Mouse (Mus musculus): ENCODE measurements around the gene Mprip. TPM values are rescaled to one million over a fixed set of nuclear protein-coding genes. Genes with fewer than 3 reads are reported as not detected.

The Mprip gene
- polyA plus RNA-seq, 1 experiment from 2014 or later = 24.6 TPM

DNA sequence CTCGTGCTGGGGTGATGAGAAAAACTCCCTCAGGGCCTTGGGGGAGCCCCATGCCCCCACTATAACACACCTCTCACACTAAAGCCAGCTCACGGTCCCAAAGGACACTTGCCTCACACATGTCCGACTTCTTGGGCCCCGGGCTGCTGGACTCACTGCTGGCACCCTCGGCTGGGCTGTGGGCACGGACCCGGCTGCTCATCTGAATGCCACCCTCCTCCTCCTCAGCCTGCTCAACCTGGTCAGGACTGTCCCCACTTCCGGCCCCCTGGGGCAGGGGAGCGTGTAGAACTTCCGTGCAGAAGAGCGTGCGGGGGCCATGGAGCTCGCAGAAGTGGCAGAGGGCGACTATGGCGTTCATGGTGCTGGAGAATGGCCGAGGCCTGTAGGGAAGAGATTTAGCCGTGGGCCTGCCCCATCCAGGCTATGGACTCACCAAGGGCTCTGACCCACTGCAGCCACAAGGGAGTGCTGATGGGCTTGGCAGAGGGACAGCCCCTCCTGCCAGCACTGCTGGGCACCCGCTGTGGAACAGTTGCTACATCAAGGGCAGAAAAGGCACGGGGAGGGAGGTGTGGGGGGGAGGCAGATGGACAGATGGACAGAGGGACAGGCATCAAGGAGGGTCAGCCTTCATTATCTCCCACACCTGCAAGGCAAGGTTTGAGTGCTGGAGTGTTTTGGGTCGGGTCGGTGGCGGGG is 143.5 kb downstream of the Mprip start:
- no peaks in the 10 kb centered on the region for H3K27me3 ChIP-seq (ENCODE audit: low read depth, poor library complexity, severe bottlenecking)
- no peak overlapping the region for H3K4me3 ChIP-seq
- H3K36me3 ChIP-seq = peaks cover 84% of the 10 kb centered on the region
- H3K4me1 ChIP-seq = peaks cover 12% of the 10 kb centered on the region
- DNase-seq (ENCODE audit: low spot score) = no peak
- 92% methylated on average over 22 of the region's 22 CpGs for WGBS
- H3K9me3 ChIP-seq (replicated peaks) = no peaks in the 10 kb centered on the region
- H3K27ac ChIP-seq (replicated peaks) = no peak overlapping the region

DNA sequence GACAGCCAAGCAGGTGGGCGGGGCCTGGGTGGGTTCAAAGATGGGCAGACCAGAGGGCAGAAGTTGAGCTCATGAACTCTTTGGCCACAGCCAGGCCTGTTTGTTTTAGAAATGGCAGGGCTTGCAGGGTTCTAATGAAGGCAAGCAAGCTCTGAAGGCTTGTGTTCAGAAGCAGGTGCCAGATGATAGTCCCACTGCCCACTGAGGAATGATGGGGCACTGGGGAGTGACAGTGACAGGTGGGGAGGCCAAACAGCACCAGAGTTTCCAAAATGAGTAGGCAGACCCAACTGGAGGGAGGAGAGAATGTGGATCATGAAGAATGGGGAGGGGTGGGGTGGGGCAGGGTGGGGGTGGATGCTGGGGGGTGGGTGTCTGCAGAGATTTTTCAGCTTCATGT is 144.2 kb downstream of the Mprip start:
- 100% methylated on average over 1 of the region's 1 CpGs for WGBS
- Histone ChIP-seq H3K4me1 (peaks cover 12% of the 10 kb centered on the region), H3K4me3 (no peak overlapping the region), H3K27ac (replicated peaks) (no peak overlapping the region), H3K9me3 (replicated peaks) (no peaks in the 10 kb centered on the region), H3K27me3 (ENCODE audit: low read depth, poor library complexity, severe bottlenecking) (no peaks in the 10 kb centered on the region), H3K36me3 (peaks cover 77% of the 10 kb centered on the region)
- no peak for DNase-seq (ENCODE audit: low spot score)

DNA sequence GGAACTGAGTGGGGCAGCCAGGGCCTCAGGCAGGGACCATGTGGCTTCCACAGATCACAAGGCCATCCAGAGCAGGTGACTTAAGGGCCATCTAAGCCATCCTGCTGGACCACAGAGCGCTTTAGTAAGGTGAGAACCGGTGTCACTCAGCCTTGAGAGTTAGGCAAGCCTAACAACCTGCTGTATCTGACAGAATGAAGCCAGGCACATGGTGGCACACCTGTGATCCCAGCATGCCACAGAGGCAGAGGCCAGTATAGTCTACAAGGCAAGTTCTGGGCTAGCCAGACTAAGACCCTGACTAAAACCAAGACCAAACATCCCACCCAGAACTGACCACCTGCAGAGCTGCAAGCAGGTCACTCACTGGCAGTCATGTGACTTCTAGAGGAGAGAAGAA is 144.6 kb downstream of the Mprip start:
- DNase-seq (ENCODE audit: low spot score) = no peak
- H3K9me3 ChIP-seq (replicated peaks) = no peaks in the 10 kb centered on the region
- H3K27me3 ChIP-seq (ENCODE audit: low read depth, poor library complexity, severe bottlenecking) = no peaks in the 10 kb centered on the region
- H3K4me1 ChIP-seq = peaks cover 16% of the 10 kb centered on the region
- peaks cover 73% of the 10 kb centered on the region for H3K36me3 ChIP-seq
- H3K4me3 ChIP-seq = no peak overlapping the region
- no peak overlapping the region for H3K27ac ChIP-seq (replicated peaks)
- WGBS = 98% methylated on average over 2 of the region's 2 CpGs

DNA sequence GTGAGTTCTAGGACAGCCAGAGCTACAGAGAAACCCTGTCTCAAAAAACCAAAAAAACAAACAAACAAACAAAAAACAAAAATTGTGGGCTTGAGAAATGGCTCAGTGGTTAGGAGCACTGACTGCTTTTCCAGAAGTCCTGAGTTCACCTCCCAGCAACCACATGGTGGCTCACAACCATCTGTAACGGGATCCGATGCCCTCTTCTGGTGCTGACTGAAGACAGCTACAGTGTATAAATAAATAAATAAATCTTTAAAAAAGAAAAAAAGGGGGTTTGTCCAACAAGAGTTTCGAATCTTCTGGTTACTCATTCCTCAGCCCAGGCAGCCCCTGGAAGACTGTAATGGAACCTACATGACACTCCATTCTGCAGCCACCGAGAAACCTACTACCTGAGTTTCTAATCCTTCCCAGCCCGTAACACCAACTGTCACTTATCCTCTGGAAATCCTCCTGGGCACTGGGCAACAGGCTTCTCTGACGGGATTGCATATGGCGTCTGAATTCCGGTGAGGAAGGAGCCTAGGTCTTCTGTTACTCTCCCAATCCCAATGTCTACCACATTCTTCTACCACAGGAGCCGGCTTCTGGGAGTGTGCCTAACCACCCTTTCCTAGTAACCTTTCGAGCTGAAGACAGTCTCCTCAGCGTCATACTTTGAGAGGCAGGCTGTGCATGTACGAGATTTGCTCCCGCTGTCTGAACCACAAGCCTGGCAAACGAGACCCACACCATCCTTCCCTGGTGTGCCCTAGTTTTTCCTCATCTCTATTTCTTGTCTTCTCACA is 147.3 kb downstream of the Mprip start:
- H3K4me3 ChIP-seq = peak overlapping the region; percentile 85
- H3K27ac ChIP-seq (replicated peaks) = peak overlapping the region; percentile 99
- WGBS = 71% methylated on average over 14 of the region's 14 CpGs
- H3K27me3 ChIP-seq (ENCODE audit: low read depth, poor library complexity, severe bottlenecking) = no peaks in the 10 kb centered on the region
- DNase-seq (ENCODE audit: low spot score) = no peak
- H3K4me1 ChIP-seq = peaks cover 25% of the 10 kb centered on the region
- no peaks in the 10 kb centered on the region for H3K9me3 ChIP-seq (replicated peaks)
- peaks cover 46% of the 10 kb centered on the region for H3K36me3 ChIP-seq

DNA sequence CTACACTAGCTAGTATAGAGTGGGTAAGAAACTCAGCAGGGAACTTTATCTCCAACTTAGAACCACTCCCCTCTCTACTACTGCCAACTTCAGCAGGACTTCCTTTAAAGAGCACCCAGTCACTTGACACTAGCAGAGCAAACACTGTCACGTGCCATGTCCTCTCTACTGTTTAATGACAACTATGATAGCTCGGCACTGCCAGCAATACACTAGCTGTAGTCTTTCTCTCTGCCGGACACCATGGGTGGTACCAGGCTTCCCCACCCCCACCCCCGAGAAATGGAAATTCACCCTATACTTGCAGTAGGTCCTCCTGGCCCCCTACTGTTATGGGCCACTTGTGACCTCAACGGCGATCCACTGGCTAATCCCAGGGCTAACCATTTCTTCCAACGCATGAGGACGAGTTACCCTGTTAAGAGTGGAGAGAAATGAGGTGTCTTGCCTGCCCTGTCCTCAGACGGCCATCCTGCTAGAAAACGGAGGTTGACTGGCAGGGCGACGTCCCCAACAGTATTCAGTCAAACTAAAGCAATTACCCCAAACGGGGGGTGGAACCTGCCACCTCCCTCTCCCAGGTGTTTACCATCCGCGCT is 148.1 kb downstream of the Mprip start:
- Histone ChIP-seq H3K4me3 (peak overlapping the region; percentile 85), H3K4me1 (peaks cover 25% of the 10 kb centered on the region), H3K36me3 (peaks cover 38% of the 10 kb centered on the region), H3K9me3 (replicated peaks) (no peaks in the 10 kb centered on the region), H3K27me3 (ENCODE audit: low read depth, poor library complexity, severe bottlenecking) (no peaks in the 10 kb centered on the region), H3K27ac (replicated peaks) (peak overlapping the region; percentile 99)
- peak; percentile 21 for DNase-seq (ENCODE audit: low spot score)
- under 1% methylated on average over 15 of the region's 15 CpGs for WGBS

DNA sequence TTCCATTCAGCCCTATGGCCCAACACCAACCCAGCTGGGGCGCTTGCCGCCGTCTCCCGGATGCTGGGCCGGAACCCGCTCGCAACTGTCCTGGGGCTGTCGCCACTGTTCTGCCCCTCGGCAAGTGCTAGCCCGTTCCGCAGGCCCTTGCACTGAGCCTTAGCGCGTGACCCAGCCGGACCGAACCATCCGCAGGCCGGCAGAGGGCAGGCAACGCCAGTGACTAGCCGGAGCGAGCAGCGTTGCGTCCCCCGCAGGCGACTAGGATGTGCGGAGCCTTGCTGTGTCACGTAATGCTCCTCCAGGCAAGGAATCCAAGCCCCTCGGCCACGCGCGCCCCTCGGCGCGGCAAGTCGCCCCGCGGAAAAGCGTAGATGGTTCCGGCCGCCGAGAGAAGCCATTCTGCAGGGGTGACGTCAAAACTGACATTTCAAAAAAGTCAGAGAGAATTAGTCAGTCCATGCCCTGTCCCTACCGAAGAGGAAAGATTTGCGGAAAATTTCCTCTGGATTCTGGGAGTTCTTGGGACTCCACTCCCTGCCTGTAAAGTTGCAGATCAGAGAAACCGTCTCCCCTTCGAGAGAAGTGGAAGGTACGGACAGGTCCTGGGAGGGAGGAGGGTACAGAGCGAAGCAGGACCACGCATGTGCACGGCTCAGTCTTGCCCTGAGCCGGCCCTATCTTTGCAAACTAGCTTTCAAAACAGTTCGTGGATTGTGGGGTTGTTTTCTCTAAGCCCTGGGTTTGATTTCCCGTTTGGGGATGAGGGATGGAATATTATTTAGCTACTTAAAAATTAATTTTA is 148.8 kb downstream of the Mprip start, which contains the start of gene Flcn:
TSS of gene Flcn (minus strand) at position 347 of the 805 bp plus-strand sequence.
- Histone ChIP-seq H3K27ac (replicated peaks) (peak within 1 kb of the TSS; percentile 99), H3K36me3 (peaks cover 31% of the 10 kb centered on the region), H3K9me3 (replicated peaks) (no peaks in the 10 kb centered on the region), H3K27me3 (ENCODE audit: low read depth, poor library complexity, severe bottlenecking) (no peaks in the 10 kb centered on the region), H3K4me3 (peak within 1 kb of the TSS; percentile 85), H3K4me1 (peaks cover 25% of the 10 kb centered on the region)
- DNase-seq (ENCODE audit: low spot score) = peak; percentile 86
- WGBS = under 1% methylated on average over 52 of the region's 52 CpGs

DNA sequence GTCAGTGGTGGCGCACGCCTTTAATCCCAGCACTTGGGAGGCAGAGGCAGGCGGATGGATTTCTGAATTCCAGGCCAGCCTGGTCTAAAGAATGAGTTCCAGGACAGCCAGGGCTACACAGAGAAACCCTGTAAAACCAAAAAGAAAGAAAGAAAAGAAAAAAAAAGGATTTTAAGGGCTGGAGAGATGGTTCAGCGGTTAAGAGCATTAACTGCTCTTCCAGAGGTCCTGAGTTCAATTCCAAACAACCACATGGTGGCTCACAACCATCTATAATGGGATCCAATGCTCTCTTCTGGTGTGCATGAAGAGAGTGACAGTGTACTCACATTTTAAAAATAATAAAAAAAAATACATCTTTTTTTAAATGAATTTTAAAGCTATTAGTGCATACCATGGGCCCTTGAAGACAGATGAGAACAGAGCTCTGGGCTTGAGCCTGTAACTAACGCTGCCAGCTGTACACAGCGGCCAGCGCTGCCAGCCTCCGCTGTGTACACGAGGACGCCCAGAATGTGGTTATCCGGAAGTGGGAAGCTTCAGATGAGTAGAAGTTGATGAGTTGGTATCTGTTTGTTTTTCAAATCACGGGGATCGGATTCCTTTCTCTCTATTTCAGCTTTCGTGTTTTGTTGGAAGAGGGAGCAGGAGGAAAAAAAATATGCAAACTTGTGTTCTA is 149.5 kb downstream of the Mprip start:
- peak overlapping the region; percentile 99 for H3K27ac ChIP-seq (replicated peaks)
- no peaks in the 10 kb centered on the region for H3K27me3 ChIP-seq (ENCODE audit: low read depth, poor library complexity, severe bottlenecking)
- peaks cover 25% of the 10 kb centered on the region for H3K4me1 ChIP-seq
- peak overlapping the region; percentile 85 for H3K4me3 ChIP-seq
- DNase-seq (ENCODE audit: low spot score) = no peak
- no peaks in the 10 kb centered on the region for H3K9me3 ChIP-seq (replicated peaks)
- WGBS = 66% methylated on average over 14 of the region's 14 CpGs
- peaks cover 27% of the 10 kb centered on the region for H3K36me3 ChIP-seq

DNA sequence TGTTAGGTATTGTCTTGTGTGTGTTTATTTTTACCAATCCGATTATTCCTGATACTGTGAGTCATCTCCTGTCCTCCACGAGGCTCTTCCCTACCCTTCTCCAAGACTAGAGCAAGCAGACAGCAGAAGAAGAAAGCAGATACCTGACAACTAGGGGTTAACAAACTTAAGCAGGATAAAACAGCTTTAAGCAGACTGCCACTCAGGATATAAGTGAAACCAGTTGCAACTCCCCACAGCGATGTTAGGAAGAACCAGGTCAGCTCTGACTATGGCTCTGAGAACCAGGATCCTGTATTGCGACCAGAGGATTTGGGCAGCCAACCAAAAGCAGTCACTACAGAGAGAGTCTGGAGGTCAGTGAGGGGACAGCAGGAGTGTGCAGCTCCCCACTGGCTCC is 150.1 kb downstream of the Mprip start:
- no peaks in the 10 kb centered on the region for H3K27me3 ChIP-seq (ENCODE audit: low read depth, poor library complexity, severe bottlenecking)
- H3K36me3 ChIP-seq = peaks cover 27% of the 10 kb centered on the region
- H3K9me3 ChIP-seq (replicated peaks) = no peaks in the 10 kb centered on the region
- WGBS = 74% methylated on average over 4 of the region's 4 CpGs
- no peak for DNase-seq (ENCODE audit: low spot score)
- peaks cover 25% of the 10 kb centered on the region for H3K4me1 ChIP-seq
- H3K27ac ChIP-seq (replicated peaks) = no peak overlapping the region; the same call in 1 of the 2 replicates
- H3K4me3 ChIP-seq = no peak overlapping the region

DNA sequence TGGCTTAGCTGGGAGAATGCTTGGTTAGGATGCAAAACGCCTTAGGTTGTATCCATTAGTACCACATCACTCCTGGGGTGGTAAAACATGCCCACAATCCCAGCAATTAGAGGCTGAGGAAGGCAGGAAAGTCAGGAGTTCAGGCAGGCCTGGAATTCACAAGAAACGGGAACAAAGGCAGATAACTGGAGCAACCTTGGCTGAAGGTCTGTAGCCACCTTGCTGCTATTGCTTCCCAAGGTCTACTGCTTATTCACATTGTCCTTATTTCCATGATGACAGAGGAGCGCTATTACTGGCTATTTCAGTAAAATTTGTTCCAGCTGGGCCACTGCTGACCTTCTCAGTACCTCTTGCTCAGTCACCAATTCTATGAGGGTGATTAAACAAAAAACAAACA is 152.2 kb downstream of the Mprip start:
- H3K27me3 ChIP-seq (ENCODE audit: low read depth, poor library complexity, severe bottlenecking) = no peaks in the 10 kb centered on the region
- H3K4me1 ChIP-seq = peaks cover 24% of the 10 kb centered on the region
- 80% methylated on average over 3 of the region's 3 CpGs for WGBS
- DNase-seq (ENCODE audit: low spot score) = no peak
- no peak overlapping the region for H3K4me3 ChIP-seq
- no peaks in the 10 kb centered on the region for H3K9me3 ChIP-seq (replicated peaks)
- H3K36me3 ChIP-seq = peaks cover 30% of the 10 kb centered on the region
- H3K27ac ChIP-seq (replicated peaks) = no peak overlapping the region

DNA sequence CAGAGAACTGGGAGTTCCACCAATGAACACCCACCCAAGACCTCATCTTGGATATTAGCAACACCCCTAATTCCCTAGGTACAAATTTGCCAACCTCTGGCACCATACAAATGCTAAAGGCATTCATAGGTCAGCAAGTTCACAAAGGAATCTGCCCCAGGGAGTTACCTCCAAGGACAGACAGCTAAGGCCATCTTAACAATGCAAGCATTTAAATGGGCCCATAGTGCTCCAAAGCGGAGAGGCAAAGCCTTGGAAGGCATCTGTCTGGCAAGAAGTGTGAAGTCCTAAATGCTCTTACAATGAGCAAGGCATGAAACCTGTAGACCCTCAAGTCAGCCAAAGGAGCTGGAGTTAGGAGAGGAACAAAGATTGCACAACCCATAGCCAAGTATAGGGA is 153.2 kb downstream of the Mprip start:
- DNase-seq (ENCODE audit: low spot score) = no peak
- Histone ChIP-seq H3K4me3 (no peak overlapping the region), H3K36me3 (peaks cover 40% of the 10 kb centered on the region), H3K4me1 (peaks cover 14% of the 10 kb centered on the region), H3K27me3 (ENCODE audit: low read depth, poor library complexity, severe bottlenecking) (no peaks in the 10 kb centered on the region), H3K27ac (replicated peaks) (no peak overlapping the region), H3K9me3 (replicated peaks) (no peaks in the 10 kb centered on the region)
- 69% methylated on average over 1 of the region's 1 CpGs for WGBS

DNA sequence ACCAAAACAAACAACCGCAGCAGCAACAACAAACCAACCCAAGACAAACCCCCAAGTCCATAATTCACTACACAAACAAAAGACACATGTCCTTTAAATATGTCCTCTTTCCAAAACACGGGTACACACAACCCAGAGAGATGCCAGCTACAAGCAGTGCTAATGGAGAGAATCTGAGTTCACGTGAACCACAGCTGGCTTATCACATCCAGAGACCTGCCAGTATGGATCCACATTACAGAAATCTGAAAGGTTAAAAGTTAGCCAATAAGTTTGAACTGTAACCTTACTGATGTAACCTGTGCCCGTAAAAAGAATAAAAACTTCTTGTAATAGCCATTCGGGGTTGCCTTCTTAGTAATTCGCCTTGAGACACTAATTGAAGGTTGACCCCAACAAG is 153.8 kb downstream of the Mprip start:
- Histone ChIP-seq H3K36me3 (peaks cover 47% of the 10 kb centered on the region), H3K4me1 (peaks cover 13% of the 10 kb centered on the region), H3K4me3 (no peak overlapping the region), H3K27me3 (ENCODE audit: low read depth, poor library complexity, severe bottlenecking) (no peaks in the 10 kb centered on the region), H3K27ac (replicated peaks) (no peak overlapping the region), H3K9me3 (replicated peaks) (no peaks in the 10 kb centered on the region)
- 93% methylated on average over 6 of the region's 6 CpGs for WGBS
- no peak for DNase-seq (ENCODE audit: low spot score)

Data from midbrain, embryonic 10.5 days (tissue).